Mouse (Mus musculus) C2C12 (cell line): ENCODE data around the gene Tspan14.

Source experiments
- CTCF ChIP-seq: IDR thresholded peaks from one replicate; pipeline ENCODE4 v1.5.1; 2011; ENCODE audit not compliant: control insufficient read depth, insufficient read depth, insufficient read length
- MAX ChIP-seq: IDR thresholded peaks from one replicate; pipeline ENCODE4 v1.6.1; 2011; ENCODE audit warnings: mild to moderate bottlenecking, control low read depth
- USF1 ChIP-seq: IDR thresholded peaks from one replicate; pipeline ENCODE4 v1.6.1; 2011; ENCODE audit warnings: low read depth, mild to moderate bottlenecking, control low read depth, moderate library complexity

DNA sequence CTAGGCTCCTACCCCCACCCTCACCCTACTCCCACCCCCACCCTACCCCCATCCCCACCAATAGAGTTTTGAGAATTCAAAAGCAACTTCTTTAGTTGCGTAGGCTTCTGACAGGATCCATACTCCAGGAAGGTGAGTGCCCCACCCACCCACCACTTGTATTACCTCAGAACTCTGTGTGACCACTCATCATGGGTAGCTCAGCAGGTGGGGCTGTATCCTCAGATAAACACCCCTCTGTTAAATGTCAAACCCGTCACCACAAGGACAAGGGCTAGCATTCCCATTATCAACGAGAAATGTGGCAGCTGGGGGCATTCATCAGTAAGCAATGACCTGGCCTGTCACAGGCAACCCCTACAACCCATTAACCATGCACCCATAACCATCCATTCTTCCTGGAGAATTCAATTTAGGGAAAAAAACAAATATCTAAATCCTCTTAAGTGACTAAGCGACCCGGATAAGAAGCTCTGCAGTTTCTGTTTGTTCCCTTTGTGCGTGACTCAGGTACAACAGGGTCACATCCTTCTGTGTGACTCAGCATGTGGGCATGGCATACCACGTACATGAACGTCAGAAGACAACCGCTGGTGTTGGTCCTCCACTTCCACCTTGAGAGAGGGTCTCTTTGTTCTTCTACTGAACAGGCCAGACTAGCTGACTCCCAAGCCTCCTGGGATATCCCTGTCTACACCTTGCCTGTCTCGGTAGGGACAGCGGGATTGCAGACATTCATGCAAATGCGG, 64.1 kb downstream of the Tspan14 start:
- TF ChIP-seq USF1 = no peak
- no peak for TF ChIP-seq CTCF
- no peak for TF ChIP-seq MAX
